Comparison of ENCODE assay signal across 20 mouse cellular contexts in the genomic region with DNA sequence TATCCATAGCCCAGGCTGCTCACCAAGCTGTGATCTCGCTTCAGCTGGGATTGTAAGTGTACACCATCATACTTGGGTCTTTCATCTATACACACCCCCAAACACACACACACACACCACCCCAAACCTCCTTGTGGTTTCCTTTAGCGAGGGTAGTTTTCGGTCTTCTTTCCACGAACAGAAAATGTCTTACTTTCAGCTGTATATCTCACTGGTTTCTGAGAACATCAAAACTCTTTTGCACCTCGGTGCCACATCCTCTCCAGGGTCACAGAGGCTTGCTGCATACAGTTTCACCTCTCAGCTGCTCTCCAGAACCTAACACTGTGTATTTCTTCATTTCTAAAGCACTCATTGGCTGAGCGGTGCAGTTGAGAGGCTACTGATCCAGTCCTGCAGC. TPM values are rescaled to one million over a fixed set of nuclear protein-coding genes. Genes with fewer than 3 reads are reported as not detected.
DNase-seq lines count a peak whose midpoint lies in the region; ATAC-seq lines count a peak whose summit lies in the region.
"Had no signal": no experiment of that assay in that cellular context is flagged by ENCODE, and none has a peak within 500 bp of the region (broad histone marks: within the 10 kb centered on the region; RNA-seq: fewer than 3 reads in every experiment).

No protein-coding gene starts in this region.

- intact Hi-C loops in heart, postnatal 14 days (cut with DNase I), result no loop called here

- no peaks in the 10 kb centered on the region for H3K9me3 ChIP-seq in heart, embryonic 16.5 days (replicated peaks; ENCODE audit: control insufficient read depth, low read length)
- H3K9me3 ChIP-seq: forebrain, embryonic 10.5 days; heart, embryonic 15.5 days; hindbrain, embryonic 13.5 days; liver, embryonic 15.5 days; megakaryocyte, embryonic 14.5 days; neural tube, embryonic 15.5 days had no signal

- no peak overlapping the region for H3K4me2 ChIP-seq in heart, embryonic 16.5 days (ENCODE audit: low read depth, low read length)
- H3K4me2 ChIP-seq: heart, embryonic 15.5 days; hindbrain, embryonic 13.5 days; liver, embryonic 15.5 days; neural tube, embryonic 15.5 days had no signal

- H3K27ac ChIP-seq in heart, embryonic 16.5 days (ENCODE audit: low read length), result no peak overlapping the region; the same call in 1 of the 2 replicates
- H3K27ac ChIP-seq: forebrain, embryonic 10.5 days; heart, adult 2 months; heart, embryonic 15.5 days; hindbrain, embryonic 13.5 days; liver, embryonic 15.5 days; neural tube, embryonic 15.5 days had no signal

- ATAC-seq in heart, embryonic 16.5 days (replicated peaks; ENCODE audit: extremely low read depth, insufficient read depth, low FRiP score), result peak; percentile 57
- ATAC-seq in activated CD4-positive, CD25-positive, alpha-beta regulatory T cell, adult 4 months, result peak; percentile 86
- ATAC-seq in neutrophil, adult 5-6 weeks (ENCODE audit: extremely low read depth, insufficient number of reproducible peaks, low FRiP score, poor library complexity, severe bottlenecking), result 0 out of 2 replicates have a peak, but pooled peaks have one; percentile 7
- ATAC-seq in megakaryocyte progenitor cell, adult 5-6 weeks (replicated peaks; ENCODE audit: poor library complexity), result no peak
- ATAC-seq: intestine, embryonic 16.5 days; lung, postnatal 0 days had no signal

- 68% methylated on average over 6 of the region's 6 CpGs for WGBS in heart, embryonic 16.5 days

- H3K36me3 ChIP-seq in heart, embryonic 16.5 days (ENCODE audit: control insufficient read depth, insufficient read depth), result no peaks in the 10 kb centered on the region
- H3K36me3 ChIP-seq: forebrain, embryonic 10.5 days; heart, embryonic 15.5 days; hindbrain, embryonic 13.5 days; liver, embryonic 15.5 days; neural tube, embryonic 15.5 days had no signal

- no peak for DNase-seq in heart, postnatal 14 days
- peak; percentile 55 to 70 for DNase-seq in thymus, postnatal 36 days
- no peak for DNase-seq in urinary bladder, postnatal 4 days (ENCODE audit: low spot score in 2 of 2)
- no peak for DNase-seq in adrenal gland, adult 2 months
- DNase-seq: cerebellum, postnatal 10 days; heart, adult 2 months; retina, postnatal 1 day; spleen, adult 18-20 months had no signal

- H3K4me1 ChIP-seq in heart, embryonic 16.5 days (ENCODE audit: control insufficient read depth, insufficient read depth, low read length), result peaks cover 6% of the 10 kb centered on the region
- H3K4me1 ChIP-seq: forebrain, embryonic 10.5 days; hindbrain, embryonic 13.5 days; neural tube, embryonic 15.5 days had no signal

- H3K4me3 ChIP-seq in heart, embryonic 16.5 days (ENCODE audit: low read length), result no peak overlapping the region
- H3K4me3 ChIP-seq: forebrain, embryonic 10.5 days; heart, adult 2 months; heart, embryonic 15.5 days; hindbrain, embryonic 13.5 days; liver, embryonic 15.5 days; megakaryocyte, embryonic 14.5 days; neural tube, embryonic 15.5 days had no signal

- no peaks in the 10 kb centered on the region for H3K27me3 ChIP-seq in heart, embryonic 16.5 days (ENCODE audit: control insufficient read depth, insufficient read depth, low read length)
- H3K27me3 ChIP-seq: heart, embryonic 15.5 days; hindbrain, embryonic 13.5 days; liver, embryonic 15.5 days; neural tube, embryonic 15.5 days had no signal

- no peak overlapping the region for H3K9ac ChIP-seq in heart, embryonic 16.5 days (ENCODE audit: low read length)
- H3K9ac ChIP-seq: heart, embryonic 15.5 days; hindbrain, embryonic 13.5 days; liver, embryonic 15.5 days; neural tube, embryonic 15.5 days had no signal

RNA-seq across cellular contexts. Expression of a gene that starts 20.6 kb away (rescaled TPM):
- 0.51 and 1.1 TPM in 2 replicates for polyA plus RNA-seq in heart, embryonic 16.5 days (2015; fragmentation: Nextera tagmentation; extraction: Ambion mirVana)
- 1 to 10 TPM in 1 of 2 experiments, under 1 TPM in 1; 0.22 to 1.4 TPM for total RNA-seq in heart, postnatal 14 days (2021)
- polyA plus RNA-seq in activated CD4-positive, CD25-positive, alpha-beta regulatory T cell, adult 4 months (2017; shearing (Covaris generic)), result 100 to 1,000 TPM; 141 to 153 TPM
- total RNA-seq in neutrophil, adult 5-6 weeks (2017), result 64.4 and 66.7 TPM in 2 replicates
- 22.5 and 24.1 TPM in 2 replicates for total RNA-seq in megakaryocyte progenitor cell, adult 5-6 weeks (2015)
- total RNA-seq in megakaryocyte progenitor cell, adult 5-6 weeks (2017), result 17.7 and 27.9 TPM in 2 replicates
- total RNA-seq in adrenal gland, adult 2 months (2021), result 1 to 10 TPM; 5.2 to 7.9 TPM
- 6.2 and 7.5 TPM in 2 replicates for polyA plus RNA-seq in adrenal gland, adult 2 months (2012; rRNA removed)

RNA-seq across cellular contexts. Expression of a gene that starts 27.3 kb away (rescaled TPM):
- 107 and 120 TPM in 2 replicates for polyA plus RNA-seq in heart, embryonic 16.5 days (2015; fragmentation: Nextera tagmentation; extraction: Ambion mirVana)
- 100 to 1,000 TPM; 168 to 178 TPM for total RNA-seq in heart, postnatal 14 days (2021)
- polyA plus RNA-seq in activated CD4-positive, CD25-positive, alpha-beta regulatory T cell, adult 4 months (2017; shearing (Covaris generic)), result 100 to 1,000 TPM in 1 of 2 experiments, 10 to 100 TPM in 1; 99.9 to 115 TPM
- total RNA-seq in neutrophil, adult 5-6 weeks (2017), result 142 and 154 TPM in 2 replicates
- 78.2 and 89.9 TPM in 2 replicates for total RNA-seq in megakaryocyte progenitor cell, adult 5-6 weeks (2015)
- total RNA-seq in megakaryocyte progenitor cell, adult 5-6 weeks (2017), result 83.3 and 99.5 TPM in 2 replicates
- 100 to 1,000 TPM in 1 of 2 experiments, 10 to 100 TPM in 1; 99.0 to 141 TPM for total RNA-seq in adrenal gland, adult 2 months (2021)
- 188 and 195 TPM in 2 replicates for polyA plus RNA-seq in adrenal gland, adult 2 months (2012; rRNA removed)

Comparison
In these comparisons a context has a peak if more than half of its experiments do, and no peak if none do; other contexts are left out.
1. DNase-seq: peak in thymus, postnatal 36 days (2 of 2); none in heart, postnatal 14 days (0 of 2), urinary bladder, postnatal 4 days (0 of 2) and adrenal gland, adult 2 months (single experiment).